In genomic region chr8:121273620-121274019, GRCm38 (mm10) we compare ENCODE assay signal across 9 mouse cellular contexts.
DNase-seq lines count a peak whose midpoint lies in the region; ATAC-seq lines count a peak whose summit lies in the region.
"Had no signal": no experiment of that assay in that cellular context is flagged by ENCODE, and none has a peak within 500 bp of the region (broad histone marks: within the 10 kb centered on the region; RNA-seq: fewer than 3 reads in every experiment).

No protein-coding gene starts in this region.

- peak; percentile 36 for DNase-seq in brain, embryonic 18.5 days (ENCODE audit: low read depth, low spot score)
- peak; percentile 44 to 86 for DNase-seq in cerebellum, postnatal 4 days (ENCODE audit: low spot score in 2 of 2)
- no peak for DNase-seq in midbrain, embryonic 11.5 days (ENCODE audit: low spot score, missing footprints)
- DNase-seq in gastrocnemius, postnatal 10 days = no peak
- DNase-seq in gastrocnemius, postnatal 36 days = no peak
- DNase-seq in kidney, postnatal 36 days = no peak

- H3K27ac ChIP-seq in hindbrain, embryonic 13.5 days = no peak overlapping the region
- no peak overlapping the region for H3K27ac ChIP-seq in hindbrain, embryonic 12.5 days
- H3K27ac ChIP-seq in midbrain, embryonic 11.5 days (ENCODE audit: low read depth, low read length) = no peak overlapping the region
- H3K27ac ChIP-seq: liver, embryonic 15.5 days had no signal

- H3K9ac ChIP-seq in hindbrain, embryonic 13.5 days = no peak overlapping the region
- no peak overlapping the region for H3K9ac ChIP-seq in hindbrain, embryonic 12.5 days
- no peak overlapping the region for H3K9ac ChIP-seq in midbrain, embryonic 11.5 days (ENCODE audit: low read length)
- H3K9ac ChIP-seq: liver, embryonic 15.5 days had no signal

- intact Hi-C loops in gastrocnemius, postnatal 36 days (cut with DNase I) = no loop called here

- no peak overlapping the region for H3K4me2 ChIP-seq in hindbrain, embryonic 13.5 days
- H3K4me2 ChIP-seq in hindbrain, embryonic 12.5 days (replicated peaks) = no peak overlapping the region
- no peak overlapping the region for H3K4me2 ChIP-seq in midbrain, embryonic 11.5 days
- H3K4me2 ChIP-seq: liver, embryonic 15.5 days had no signal

- no peaks in the 10 kb centered on the region for H3K9me3 ChIP-seq in hindbrain, embryonic 13.5 days
- H3K9me3 ChIP-seq in hindbrain, embryonic 12.5 days (replicated peaks) = no peaks in the 10 kb centered on the region
- H3K9me3 ChIP-seq in midbrain, embryonic 11.5 days (ENCODE audit: control insufficient read depth, low read length) = no peaks in the 10 kb centered on the region
- H3K9me3 ChIP-seq: liver, embryonic 15.5 days had no signal

- H3K27me3 ChIP-seq in hindbrain, embryonic 13.5 days = peaks cover 2% of the 10 kb centered on the region; the same call in 1 of the 2 replicates
- H3K27me3 ChIP-seq in hindbrain, embryonic 12.5 days = no peaks in the 10 kb centered on the region
- H3K27me3 ChIP-seq in midbrain, embryonic 11.5 days (ENCODE audit: control insufficient read depth, insufficient read depth, low read length) = no peaks in the 10 kb centered on the region
- H3K27me3 ChIP-seq: liver, embryonic 15.5 days had no signal

- peaks cover 14% of the 10 kb centered on the region for H3K4me1 ChIP-seq in hindbrain, embryonic 13.5 days (replicated peaks)
- H3K4me1 ChIP-seq in hindbrain, embryonic 12.5 days = peaks cover 7% of the 10 kb centered on the region; the same call in 1 of the 2 replicates
- no peaks in the 10 kb centered on the region for H3K4me1 ChIP-seq in midbrain, embryonic 11.5 days (ENCODE audit: control insufficient read depth, insufficient read depth, low read length)
- H3K4me1 ChIP-seq: liver, embryonic 15.5 days had no signal

- WGBS in hindbrain, embryonic 13.5 days = 71% methylated on average over 15 of the region's 15 CpGs
- 86% methylated on average over 15 of the region's 15 CpGs for WGBS in hindbrain, embryonic 12.5 days
- WGBS in midbrain, embryonic 11.5 days = 90% methylated on average over 15 of the region's 15 CpGs

- no peak overlapping the region for H3K4me3 ChIP-seq in hindbrain, embryonic 13.5 days
- no peak overlapping the region for H3K4me3 ChIP-seq in hindbrain, embryonic 12.5 days
- H3K4me3 ChIP-seq in midbrain, embryonic 11.5 days (ENCODE audit: low read depth, low read length) = no peak overlapping the region
- H3K4me3 ChIP-seq: liver, embryonic 15.5 days had no signal

- 0 out of 2 replicates have a peak, but pooled peaks have one; percentile 49 for ATAC-seq in hindbrain, embryonic 13.5 days (ENCODE audit: low FRiP score)
- no peak for ATAC-seq in hindbrain, embryonic 12.5 days (ENCODE audit: low FRiP score)
- 0 out of 2 replicates have a peak, but pooled peaks have one; percentile 24 for ATAC-seq in midbrain, embryonic 11.5 days (ENCODE audit: low FRiP score)

- H3K36me3 ChIP-seq in hindbrain, embryonic 13.5 days = no peaks in the 10 kb centered on the region
- no peaks in the 10 kb centered on the region for H3K36me3 ChIP-seq in hindbrain, embryonic 12.5 days
- H3K36me3 ChIP-seq in midbrain, embryonic 11.5 days (ENCODE audit: control insufficient read depth, insufficient read depth, low read length) = no peaks in the 10 kb centered on the region
- H3K36me3 ChIP-seq: liver, embryonic 15.5 days had no signal

Comparison
In these comparisons a context has a peak if more than half of its experiments do, and no peak if none do; other contexts are left out.
1. DNase-seq: peak in brain, embryonic 18.5 days (single experiment) and cerebellum, postnatal 4 days (2 of 2); none in midbrain, embryonic 11.5 days (single experiment), gastrocnemius, postnatal 10 days (single experiment), gastrocnemius, postnatal 36 days (0 of 2) and kidney, postnatal 36 days (0 of 2).